Comparison of ENCODE assay signal across 8 mouse cellular contexts in the genomic region with DNA sequence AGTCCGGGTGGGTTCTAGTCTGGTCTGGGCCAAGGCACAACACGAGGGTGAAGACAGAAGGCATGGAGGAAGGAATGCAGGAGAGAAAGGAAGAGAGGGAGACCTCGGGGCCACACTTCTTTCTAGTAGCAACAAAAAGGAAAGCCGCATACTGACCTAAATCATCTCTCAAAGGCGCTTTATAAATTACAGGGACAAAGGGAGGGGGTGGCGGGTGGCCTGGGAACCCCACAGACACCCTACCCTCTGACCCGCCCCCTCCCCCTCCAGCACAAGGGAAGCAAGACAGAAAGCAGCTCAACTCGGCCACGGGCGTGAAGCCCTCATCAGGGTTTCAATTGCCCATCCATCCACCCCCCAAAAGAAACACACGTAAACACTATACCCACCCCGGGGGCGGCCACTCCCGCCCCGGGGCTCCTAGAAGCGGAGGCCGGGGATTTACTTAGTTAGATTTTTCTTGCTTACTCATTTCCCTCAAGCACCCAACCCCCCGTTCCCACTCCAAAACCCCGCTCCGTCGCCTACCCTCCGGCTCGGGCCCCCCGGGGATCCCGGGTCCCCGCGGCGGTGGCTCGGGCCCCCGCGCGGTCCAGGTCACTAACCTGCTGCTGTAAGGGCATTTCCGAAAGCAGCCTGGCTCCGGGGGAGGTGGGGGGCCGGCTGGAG. TPM values are rescaled to one million over a fixed set of nuclear protein-coding genes. Genes with fewer than 3 reads are reported as not detected.
DNase-seq lines count a peak whose midpoint lies in the region; ATAC-seq and TF ChIP-seq lines count a peak whose summit lies in the region.

No protein-coding gene starts in this region.

- no peaks in the 10 kb centered on the region for H3K9me3 ChIP-seq in embryonic facial prominence, embryonic 15.5 days (replicated peaks)
- no peaks in the 10 kb centered on the region for H3K9me3 ChIP-seq in hindbrain, embryonic 13.5 days
- H3K9me3 ChIP-seq in limb, embryonic 11.5 days (ENCODE audit: control insufficient read depth, low read length): no peaks in the 10 kb centered on the region
- H3K9me3 ChIP-seq in midbrain, postnatal 0 days (ENCODE audit: low read length): no peaks in the 10 kb centered on the region

- H3K27me3 ChIP-seq in embryonic facial prominence, embryonic 15.5 days: no peaks in the 10 kb centered on the region
- H3K27me3 ChIP-seq in hindbrain, embryonic 13.5 days: no peaks in the 10 kb centered on the region
- H3K27me3 ChIP-seq in limb, embryonic 11.5 days (ENCODE audit: control insufficient read depth, insufficient read depth, low read length): no peaks in the 10 kb centered on the region
- no peaks in the 10 kb centered on the region for H3K27me3 ChIP-seq in midbrain, postnatal 0 days (ENCODE audit: insufficient read depth, low read length)

- no peak for ATAC-seq in embryonic facial prominence, embryonic 15.5 days (ENCODE audit: insufficient number of reproducible peaks, low FRiP score, low TSS enrichment, low read depth)
- ATAC-seq in hindbrain, embryonic 13.5 days (ENCODE audit: low FRiP score): no peak
- no peak for ATAC-seq in limb, embryonic 11.5 days (ENCODE audit: insufficient number of reproducible peaks, low FRiP score, low TSS enrichment, low read depth)
- no peak for ATAC-seq in midbrain, postnatal 0 days (ENCODE audit: low FRiP score)
- no peak for ATAC-seq in granulocyte monocyte progenitor cell, adult 5-6 weeks (replicated peaks; ENCODE audit: poor library complexity, severe bottlenecking)

- H3K4me2 ChIP-seq in embryonic facial prominence, embryonic 15.5 days (replicated peaks): peak overlapping the region; percentile 95
- peak overlapping the region; percentile 99 for H3K4me2 ChIP-seq in hindbrain, embryonic 13.5 days
- H3K4me2 ChIP-seq in limb, embryonic 11.5 days (ENCODE audit: low read depth, severe bottlenecking): peak overlapping the region; percentile 78
- H3K4me2 ChIP-seq in midbrain, postnatal 0 days (ENCODE audit: low read depth, low read length, poor library complexity, severe bottlenecking): peak overlapping the region; percentile 100

- TF ChIP-seq CTCF in midbrain, postnatal 0 days (IDR thresholded peaks at IDR 0.05): no peak

- peaks cover 11% of the 10 kb centered on the region for H3K4me1 ChIP-seq in embryonic facial prominence, embryonic 15.5 days
- peaks cover 34% of the 10 kb centered on the region for H3K4me1 ChIP-seq in hindbrain, embryonic 13.5 days (replicated peaks)
- H3K4me1 ChIP-seq in limb, embryonic 11.5 days (ENCODE audit: control insufficient read depth, insufficient read depth, low read length): no peaks in the 10 kb centered on the region
- no peaks in the 10 kb centered on the region for H3K4me1 ChIP-seq in midbrain, postnatal 0 days (ENCODE audit: insufficient read depth, low read length)

- H3K4me3 ChIP-seq in embryonic facial prominence, embryonic 15.5 days (replicated peaks): peak overlapping the region; percentile 91
- H3K4me3 ChIP-seq in hindbrain, embryonic 13.5 days: peak overlapping the region; percentile 92
- peak overlapping the region; percentile 97 for H3K4me3 ChIP-seq in limb, embryonic 11.5 days (ENCODE audit: low read depth, low read length)
- peak overlapping the region; percentile 95 for H3K4me3 ChIP-seq in midbrain, postnatal 0 days (ENCODE audit: low read depth, low read length)

- peak overlapping the region; percentile 95 for H3K9ac ChIP-seq in embryonic facial prominence, embryonic 15.5 days
- H3K9ac ChIP-seq in hindbrain, embryonic 13.5 days: peak overlapping the region; percentile 96
- peak overlapping the region; percentile 100 for H3K9ac ChIP-seq in limb, embryonic 11.5 days (ENCODE audit: low read length)
- peak overlapping the region; percentile 91 for H3K9ac ChIP-seq in midbrain, postnatal 0 days (replicated peaks; ENCODE audit: low read length, poor library complexity, severe bottlenecking)

- peak overlapping the region; percentile 98 for H3K27ac ChIP-seq in embryonic facial prominence, embryonic 15.5 days (replicated peaks)
- H3K27ac ChIP-seq in hindbrain, embryonic 13.5 days: peak overlapping the region; percentile 89
- peak overlapping the region; percentile 99 for H3K27ac ChIP-seq in limb, embryonic 11.5 days (replicated peaks; ENCODE audit: low read depth, low read length)
- peak overlapping the region; percentile 74 for H3K27ac ChIP-seq in midbrain, postnatal 0 days (ENCODE audit: low read depth, low read length)

- WGBS in embryonic facial prominence, embryonic 15.5 days: under 1% methylated on average over 35 of the region's 35 CpGs
- WGBS in hindbrain, embryonic 13.5 days: under 1% methylated on average over 35 of the region's 35 CpGs
- under 1% methylated on average over 33 of the region's 35 CpGs for WGBS in limb, embryonic 11.5 days
- WGBS in midbrain, postnatal 0 days: under 1% methylated on average over 33 of the region's 35 CpGs

- DNase-seq in layer of hippocampus, adult 11-12 months (ENCODE audit: low spot score): peak; percentile 31
- no peak for DNase-seq in layer of hippocampus, adult 9-11 months
- DNase-seq in adipocyte (ENCODE audit: low spot score): peak; percentile 45
- peak; percentile 52 for DNase-seq in limb, embryonic 11.5 days (ENCODE audit: low spot score)
- peak; percentile 24 for DNase-seq in midbrain, postnatal 0 days (ENCODE audit: low spot score)

- H3K36me3 ChIP-seq in embryonic facial prominence, embryonic 15.5 days: peaks cover 4% of the 10 kb centered on the region; the same call in 1 of the 2 replicates
- H3K36me3 ChIP-seq in hindbrain, embryonic 13.5 days: peaks cover 5% of the 10 kb centered on the region; the same call in 1 of the 2 replicates
- H3K36me3 ChIP-seq in limb, embryonic 11.5 days (ENCODE audit: control insufficient read depth, insufficient read depth, low read length): 0 out of 2 replicates have a peak, but pooled peaks cover 4% of the 10 kb centered on the region
- H3K36me3 ChIP-seq in midbrain, postnatal 0 days (ENCODE audit: insufficient read depth, low read length): no peaks in the 10 kb centered on the region

RNA-seq across cellular contexts. Expression of a gene that starts 2.2 kb away (rescaled TPM):
- 9.7 and 10.1 TPM in 2 replicates for polyA plus RNA-seq in embryonic facial prominence, embryonic 15.5 days (2015; fragmentation: Nextera tagmentation; extraction: Ambion mirVana)
- polyA plus RNA-seq in hindbrain, embryonic 13.5 days (2015; fragmentation: Nextera tagmentation; extraction: Ambion mirVana): 4.9 and 5.3 TPM in 2 replicates
- 19.0 and 19.6 TPM in 2 replicates for polyA plus RNA-seq in limb, embryonic 11.5 days (2014; fragmentation: Nextera tagmentation; extraction: Ambion mirVana)
- 8.7 and 9.2 TPM in 2 replicates for total RNA-seq in midbrain, postnatal 0 days (2014; rRNA removed)
- 2.9 and 3.3 TPM in 2 replicates for polyA plus RNA-seq in midbrain, postnatal 0 days (2015; fragmentation: Nextera tagmentation; extraction: Ambion mirVana)
- 19.8 and 22.6 TPM in 2 replicates for total RNA-seq in granulocyte monocyte progenitor cell, adult 5-6 weeks (2014; fragmentation: Nextera tagmentation)
- 8.7 and 11.2 TPM in 2 replicates for total RNA-seq in granulocyte monocyte progenitor cell, adult 5-6 weeks (2017)
